Mouse (Mus musculus): ENCODE measurements around the gene Ninj2. TPM values are rescaled to one million over a fixed set of nuclear protein-coding genes. Genes with fewer than 3 reads are reported as not detected.
A peak's percentile ranks its signal among the peaks of the same experiment; 100 is the strongest.

Ninj2 gene
- polyA plus RNA-seq (2015; fragmentation: Nextera tagmentation; extraction: Ambion mirVana) = 1.5 and 1.6 TPM in 2 replicates

DNA sequence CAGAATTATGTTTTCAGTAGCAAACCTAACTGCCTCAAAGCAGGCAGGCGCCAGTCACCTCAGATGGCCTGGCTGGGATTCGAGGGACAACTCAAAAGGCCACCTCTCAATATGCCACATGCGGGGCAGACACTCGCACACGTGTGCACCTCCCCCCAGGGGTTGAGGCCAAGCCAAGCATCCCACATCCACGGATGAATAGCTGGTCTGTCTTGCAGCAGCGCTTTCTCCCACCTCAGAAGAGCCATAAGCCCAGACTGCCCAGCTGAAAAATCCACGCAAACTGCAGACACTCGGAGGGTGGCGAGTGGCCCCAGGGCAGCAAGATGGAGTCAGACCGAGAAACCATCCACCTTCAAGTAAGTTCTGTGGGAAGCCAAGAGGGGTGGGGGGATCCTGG, at the start of gene Ninj2:
Gene Ninj2, plus strand, starts transcription at position 251 of the 400 bp plus-strand sequence.
- H3K4me2 ChIP-seq = no peak within 1 kb of the TSS
- H3K27me3 ChIP-seq = no peaks in the 10 kb centered on the region
- H3K9me3 ChIP-seq = no peaks in the 10 kb centered on the region
- no peak within 1 kb of the TSS for H3K4me3 ChIP-seq
- 0 out of 2 replicates have a peak, but pooled peaks cover 4% of the 10 kb centered on the region for H3K4me1 ChIP-seq
- peak within 1 kb of the TSS; percentile 54 for H3K27ac ChIP-seq
- WGBS = 68% methylated on average over 11 of the region's 11 CpGs
- H3K9ac ChIP-seq = no peak within 1 kb of the TSS
- no peaks in the 10 kb centered on the region for H3K36me3 ChIP-seq
- no peak for ATAC-seq (ENCODE audit: insufficient number of reproducible peaks, low FRiP score, low TSS enrichment, low read depth)

DNA sequence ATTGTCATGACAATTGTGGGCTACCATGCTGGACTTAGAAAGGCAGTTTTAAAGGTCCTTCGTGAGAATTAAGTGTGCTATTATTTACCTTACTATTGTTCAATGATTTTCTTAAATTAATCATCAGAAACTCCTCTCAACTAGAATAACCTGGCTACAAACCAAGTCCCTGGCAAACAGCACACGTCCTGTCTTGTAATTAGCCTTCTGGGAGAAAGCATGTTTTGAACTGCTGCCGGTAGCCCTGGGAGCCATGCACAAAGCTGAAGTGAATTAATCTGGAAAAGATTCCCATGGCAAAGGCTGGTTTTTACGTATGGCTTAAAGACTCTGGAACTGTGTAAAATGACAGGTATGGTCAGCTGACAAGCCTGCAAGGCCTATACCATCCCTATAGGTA, 47.7 kb upstream of the Ninj2 start:
- H3K27me3 ChIP-seq = no peaks in the 10 kb centered on the region
- ATAC-seq (ENCODE audit: insufficient number of reproducible peaks, low FRiP score, low TSS enrichment, low read depth) = no peak
- H3K9ac ChIP-seq = no peak overlapping the region
- H3K9me3 ChIP-seq = no peaks in the 10 kb centered on the region
- no peak overlapping the region for H3K4me2 ChIP-seq
- no peak overlapping the region for H3K4me3 ChIP-seq
- 38% methylated on average over 4 of the region's 4 CpGs for WGBS
- no peak overlapping the region for H3K27ac ChIP-seq
- H3K36me3 ChIP-seq = no peaks in the 10 kb centered on the region
- H3K4me1 ChIP-seq = no peaks in the 10 kb centered on the region

DNA sequence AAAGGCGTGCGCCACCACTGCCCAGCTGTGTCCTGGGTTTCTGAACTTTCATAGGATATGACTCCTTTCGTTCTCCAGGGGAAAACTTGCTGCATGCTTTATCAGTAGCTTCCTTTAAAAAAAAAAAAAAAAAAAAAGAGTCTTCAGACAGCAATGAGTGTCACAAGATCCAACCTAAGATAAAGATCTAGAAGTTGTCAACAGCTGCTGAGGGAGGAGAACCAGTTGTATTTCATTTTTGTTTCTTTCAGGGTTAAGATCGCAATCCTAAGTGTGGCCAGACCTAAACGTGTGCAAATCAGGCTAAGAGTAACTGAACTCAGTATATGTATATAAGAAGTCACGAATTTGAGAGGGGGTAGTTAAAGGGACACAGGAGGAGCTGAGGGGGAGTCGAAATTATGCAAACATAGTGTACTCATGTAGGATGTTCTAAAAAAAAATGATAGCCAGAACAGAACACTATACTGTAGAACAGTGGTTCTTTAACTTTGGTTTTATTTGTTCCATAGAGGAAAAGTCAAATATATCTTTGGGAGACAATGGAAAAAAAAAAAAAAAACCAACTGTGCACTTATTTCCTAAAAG, 45.4 kb upstream of the Ninj2 start:
- no peak overlapping the region for H3K4me3 ChIP-seq
- no peak overlapping the region for H3K27ac ChIP-seq
- H3K9ac ChIP-seq = no peak overlapping the region
- no peaks in the 10 kb centered on the region for H3K36me3 ChIP-seq
- H3K9me3 ChIP-seq = no peaks in the 10 kb centered on the region
- H3K4me1 ChIP-seq = no peaks in the 10 kb centered on the region
- no peak for ATAC-seq (ENCODE audit: insufficient number of reproducible peaks, low FRiP score, low TSS enrichment, low read depth)
- WGBS = 71% methylated on average over 7 of the region's 7 CpGs
- H3K4me2 ChIP-seq = no peak overlapping the region
- no peaks in the 10 kb centered on the region for H3K27me3 ChIP-seq

DNA sequence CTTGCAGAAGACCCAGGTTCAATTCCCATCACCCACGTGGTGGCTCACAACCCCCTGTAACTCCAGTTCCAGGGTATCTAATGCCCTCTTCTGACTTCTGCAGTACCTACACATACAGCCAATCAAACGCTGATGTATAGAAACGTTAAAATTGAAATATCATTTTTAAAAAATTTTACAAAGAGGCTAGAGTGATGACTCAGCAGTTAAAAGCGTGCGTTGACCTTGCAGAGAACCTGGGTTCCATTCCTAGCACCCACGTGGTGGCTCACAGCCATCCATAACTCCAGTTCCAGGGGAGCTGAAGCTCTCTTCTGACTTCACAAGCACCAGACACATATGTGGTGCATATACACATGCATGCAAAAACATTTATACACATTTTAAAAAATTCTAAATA, 38.7 kb upstream of the Ninj2 start:
- ATAC-seq (ENCODE audit: insufficient number of reproducible peaks, low FRiP score, low TSS enrichment, low read depth) = no peak
- no peaks in the 10 kb centered on the region for H3K36me3 ChIP-seq
- H3K4me2 ChIP-seq = no peak overlapping the region
- 0 out of 2 replicates have a peak, but pooled peaks cover 3% of the 10 kb centered on the region for H3K4me1 ChIP-seq
- H3K27ac ChIP-seq = no peak overlapping the region
- no peaks in the 10 kb centered on the region for H3K27me3 ChIP-seq
- H3K9me3 ChIP-seq = no peaks in the 10 kb centered on the region
- no peak overlapping the region for H3K4me3 ChIP-seq
- no peak overlapping the region for H3K9ac ChIP-seq
- WGBS = 73% methylated on average over 6 of the region's 6 CpGs

DNA sequence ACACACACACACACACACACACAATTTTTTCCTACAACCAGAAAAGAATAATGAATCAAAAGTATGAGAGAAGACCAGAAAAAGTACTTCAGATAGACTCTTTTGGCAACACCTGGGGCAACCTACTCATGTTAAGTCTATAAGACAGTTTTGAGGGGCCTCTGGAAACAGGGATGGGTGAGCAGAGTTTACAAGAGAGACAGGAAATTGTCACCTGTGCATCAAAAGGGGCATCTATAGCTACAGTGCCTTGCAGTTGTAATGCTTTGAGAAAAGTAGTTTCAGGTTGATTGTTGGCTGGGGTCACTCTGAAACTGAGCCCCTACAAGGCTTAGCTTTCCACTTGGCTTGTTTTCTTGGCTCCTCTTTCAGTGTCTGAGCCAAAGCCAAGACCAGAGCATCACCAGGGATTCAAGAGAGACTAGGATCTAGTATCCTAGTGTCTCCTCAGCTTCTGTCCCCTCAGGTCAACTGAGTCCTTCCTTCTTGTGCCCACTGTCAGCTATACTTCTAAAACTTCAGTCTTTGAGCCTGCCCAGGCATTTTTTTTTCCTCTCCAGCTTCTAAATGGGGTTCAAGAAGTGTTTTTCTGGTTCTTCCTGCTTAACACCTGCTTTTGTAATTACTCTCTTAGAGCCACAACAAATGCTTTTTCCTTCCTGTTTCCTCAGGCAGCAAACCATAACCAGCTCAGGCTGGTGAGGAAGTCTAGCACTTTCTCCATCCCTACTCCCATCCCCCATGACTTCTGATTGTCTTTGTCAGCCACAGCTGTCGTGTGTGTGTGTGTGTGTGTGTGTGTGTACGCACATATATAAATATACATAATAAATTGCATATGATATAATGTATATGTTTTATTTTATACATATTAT, 37.2 kb upstream of the Ninj2 start:
- H3K36me3 ChIP-seq = no peaks in the 10 kb centered on the region
- no peak overlapping the region for H3K27ac ChIP-seq
- no peak for ATAC-seq (ENCODE audit: insufficient number of reproducible peaks, low FRiP score, low TSS enrichment, low read depth)
- H3K4me1 ChIP-seq = 0 out of 2 replicates have a peak, but pooled peaks cover 3% of the 10 kb centered on the region
- H3K9me3 ChIP-seq = no peaks in the 10 kb centered on the region
- H3K4me2 ChIP-seq = no peak overlapping the region
- H3K27me3 ChIP-seq = no peaks in the 10 kb centered on the region
- H3K9ac ChIP-seq = no peak overlapping the region
- WGBS = 55% methylated on average over 2 of the region's 2 CpGs
- no peak overlapping the region for H3K4me3 ChIP-seq

DNA sequence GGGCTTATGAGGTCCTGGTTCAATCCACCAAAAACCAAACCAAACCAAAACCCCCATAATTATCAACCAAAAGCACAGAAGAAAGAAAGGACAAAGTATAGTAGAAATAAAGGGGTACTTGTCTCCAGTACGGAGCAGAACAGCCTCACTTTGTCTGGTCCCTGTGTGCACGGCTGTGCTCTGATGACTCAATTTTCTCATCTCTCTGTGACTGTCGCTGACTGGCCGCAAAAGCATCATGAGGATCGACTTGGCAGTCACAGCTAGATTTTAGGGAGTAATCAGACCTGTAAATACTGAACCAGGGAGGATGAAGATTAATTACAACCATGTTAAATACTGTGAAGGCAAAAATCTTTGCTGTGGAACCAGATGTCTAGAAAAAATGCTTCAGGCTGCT, 30.2 kb upstream of the Ninj2 start:
- H3K27ac ChIP-seq = no peak overlapping the region
- no peaks in the 10 kb centered on the region for H3K27me3 ChIP-seq
- H3K4me2 ChIP-seq = no peak overlapping the region
- 69% methylated on average over 5 of the region's 5 CpGs for WGBS
- H3K9ac ChIP-seq = no peak overlapping the region
- no peaks in the 10 kb centered on the region for H3K36me3 ChIP-seq
- ATAC-seq (ENCODE audit: insufficient number of reproducible peaks, low FRiP score, low TSS enrichment, low read depth) = no peak
- H3K9me3 ChIP-seq = no peaks in the 10 kb centered on the region
- H3K4me3 ChIP-seq = no peak overlapping the region
- no peaks in the 10 kb centered on the region for H3K4me1 ChIP-seq

DNA sequence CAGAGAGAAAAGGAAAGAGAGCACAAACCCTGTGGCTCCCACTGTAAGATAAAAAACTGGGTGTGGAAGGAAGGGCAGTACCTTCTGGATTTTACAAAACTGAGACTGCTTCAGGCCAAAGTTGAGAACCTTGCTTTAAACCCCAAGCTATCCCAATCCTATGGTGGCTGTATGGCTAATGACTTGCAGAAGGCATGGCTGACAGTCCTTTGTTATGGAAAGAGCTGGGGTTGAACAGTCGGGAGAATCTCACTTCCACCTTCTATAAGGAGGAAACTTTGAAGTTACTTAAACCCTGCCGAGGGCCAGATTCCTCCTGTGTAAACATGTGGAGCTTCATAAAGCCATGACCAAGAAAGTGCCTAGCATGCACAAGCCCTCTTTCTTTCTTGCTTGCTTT, 28.5 kb upstream of the Ninj2 start:
- Histone ChIP-seq H3K4me2 (no peak overlapping the region), H3K36me3 (no peaks in the 10 kb centered on the region), H3K4me3 (no peak overlapping the region), H3K9ac (no peak overlapping the region), H3K27ac (no peak overlapping the region), H3K27me3 (no peaks in the 10 kb centered on the region), H3K9me3 (no peaks in the 10 kb centered on the region), H3K4me1 (no peaks in the 10 kb centered on the region)
- 47% methylated on average over 2 of the region's 2 CpGs for WGBS
- ATAC-seq (ENCODE audit: insufficient number of reproducible peaks, low FRiP score, low TSS enrichment, low read depth) = no peak

DNA sequence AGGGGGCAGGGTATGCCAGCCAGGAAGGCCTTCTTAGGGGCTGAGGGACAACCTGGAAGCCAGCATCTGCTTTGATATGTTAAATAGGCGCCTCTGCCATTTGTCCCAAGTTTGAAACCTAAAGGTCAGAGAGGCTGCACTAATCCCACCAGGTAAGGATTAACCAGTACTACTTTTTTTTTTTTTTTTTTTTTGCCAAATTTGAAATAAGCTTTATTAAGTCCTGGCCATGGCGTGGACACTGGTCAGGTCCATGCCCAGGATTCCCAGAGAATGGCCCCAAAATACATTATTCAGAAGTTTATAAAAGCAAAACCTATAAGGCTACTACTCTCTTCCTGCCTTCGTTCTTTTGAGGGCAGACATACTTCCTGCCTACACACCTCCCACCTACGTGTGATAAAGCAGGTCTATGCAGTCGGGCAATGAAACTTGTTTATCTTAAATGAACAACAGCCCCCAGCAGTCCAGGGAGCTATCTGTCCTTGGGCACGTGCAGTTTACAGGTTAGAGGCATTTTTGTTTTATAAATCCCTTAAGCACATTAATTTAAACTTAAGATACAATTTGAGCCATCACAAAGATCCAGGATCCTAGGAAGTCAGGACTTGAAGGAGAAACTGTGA, 27.5 kb upstream of the Ninj2 start:
- Histone ChIP-seq H3K27ac (no peak overlapping the region), H3K36me3 (no peaks in the 10 kb centered on the region), H3K9ac (no peak overlapping the region), H3K27me3 (no peaks in the 10 kb centered on the region), H3K9me3 (no peaks in the 10 kb centered on the region), H3K4me1 (no peaks in the 10 kb centered on the region), H3K4me2 (no peak overlapping the region), H3K4me3 (no peak overlapping the region)
- no peak for ATAC-seq (ENCODE audit: insufficient number of reproducible peaks, low FRiP score, low TSS enrichment, low read depth)
- 67% methylated on average over 6 of the region's 6 CpGs for WGBS

DNA sequence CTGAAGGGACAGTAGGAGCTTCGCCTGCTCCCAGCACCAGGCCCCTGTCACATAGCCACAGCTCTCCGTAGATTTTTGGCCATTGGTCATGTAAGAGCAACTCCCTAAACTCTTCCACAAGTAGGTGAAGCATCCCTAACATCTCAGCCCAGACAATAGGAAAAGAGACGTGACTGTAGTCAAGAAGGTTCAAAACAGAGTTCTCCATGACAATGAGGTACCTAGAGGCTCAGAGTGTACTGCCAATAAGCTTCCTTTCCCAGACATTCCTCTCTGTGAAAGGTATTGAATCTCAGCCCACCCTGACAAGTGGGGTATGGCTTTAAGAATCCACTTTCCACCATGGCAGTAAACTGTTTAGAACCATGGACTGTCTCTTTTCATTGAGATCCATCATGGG, 23.6 kb upstream of the Ninj2 start:
- no peaks in the 10 kb centered on the region for H3K27me3 ChIP-seq
- WGBS = 86% methylated on average over 3 of the region's 3 CpGs
- H3K9ac ChIP-seq = no peak overlapping the region
- no peaks in the 10 kb centered on the region for H3K36me3 ChIP-seq
- H3K4me2 ChIP-seq = no peak overlapping the region
- no peaks in the 10 kb centered on the region for H3K4me1 ChIP-seq
- H3K4me3 ChIP-seq = no peak overlapping the region
- ATAC-seq (ENCODE audit: insufficient number of reproducible peaks, low FRiP score, low TSS enrichment, low read depth) = no peak
- H3K9me3 ChIP-seq = no peaks in the 10 kb centered on the region
- no peak overlapping the region for H3K27ac ChIP-seq

DNA sequence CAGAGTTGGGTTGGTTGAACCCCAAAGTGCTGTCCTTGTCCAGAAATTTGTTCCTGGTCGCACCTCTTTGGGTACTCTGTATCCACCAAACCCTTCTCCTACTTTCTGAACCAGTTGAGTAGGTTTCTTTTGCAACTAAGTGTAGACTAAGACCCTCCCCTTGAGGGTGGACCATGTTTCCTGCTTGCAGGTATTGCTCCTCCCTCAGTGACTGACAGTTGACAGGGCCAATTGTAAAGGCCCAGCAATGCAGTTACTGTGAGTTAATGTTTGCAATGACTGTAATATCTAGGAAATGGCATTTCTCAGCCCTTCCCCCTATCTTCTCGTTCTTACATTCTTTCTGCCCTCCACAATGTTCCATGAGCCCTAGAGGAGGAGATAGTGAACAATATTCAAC, 20.5 kb upstream of the Ninj2 start:
- Histone ChIP-seq H3K4me3 (no peak overlapping the region), H3K4me2 (no peak overlapping the region), H3K4me1 (no peaks in the 10 kb centered on the region), H3K36me3 (no peaks in the 10 kb centered on the region), H3K9ac (no peak overlapping the region), H3K9me3 (no peaks in the 10 kb centered on the region), H3K27ac (no peak overlapping the region), H3K27me3 (no peaks in the 10 kb centered on the region)
- 78% methylated on average over 2 of the region's 2 CpGs for WGBS
- no peak for ATAC-seq (ENCODE audit: insufficient number of reproducible peaks, low FRiP score, low TSS enrichment, low read depth)

DNA sequence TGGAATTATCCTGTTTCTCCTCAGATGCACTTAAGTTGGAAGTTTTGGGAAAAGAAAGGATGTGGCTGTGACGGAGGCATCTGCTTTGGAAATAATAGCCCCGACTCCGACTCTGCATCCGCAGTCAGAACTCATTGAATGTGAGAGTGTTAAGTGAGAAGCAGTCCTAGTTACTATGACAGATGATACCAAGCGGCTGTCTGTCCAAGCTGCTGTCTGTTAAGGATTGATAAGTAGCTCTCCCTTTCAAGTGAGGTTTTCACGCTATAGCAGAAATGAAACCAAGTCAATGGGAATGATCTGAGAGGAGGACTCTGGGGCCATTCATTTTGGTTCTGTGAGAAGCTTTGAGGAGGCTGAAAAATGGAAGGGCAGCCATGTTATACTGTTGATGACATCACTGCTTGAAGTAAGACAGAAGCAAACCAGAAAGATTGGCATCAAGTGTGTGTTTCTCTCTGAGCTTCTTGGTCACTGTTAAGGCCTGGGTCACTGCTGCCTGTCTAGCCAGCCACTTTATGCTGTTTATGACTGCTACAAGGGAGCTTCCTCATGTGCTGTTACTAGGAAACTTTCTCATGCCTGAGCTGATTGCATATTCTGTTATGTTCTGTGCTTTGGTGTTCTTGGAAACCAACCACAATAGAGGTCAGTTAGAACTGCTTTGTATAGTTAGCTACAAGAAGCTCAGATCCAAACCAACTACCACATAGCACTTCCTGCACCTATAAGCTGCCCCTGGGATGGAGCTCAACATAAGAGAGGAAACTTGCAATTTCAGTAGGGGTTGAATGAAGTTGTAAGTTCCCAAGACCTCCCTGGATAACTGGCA, 16.3 kb upstream of the Ninj2 start:
- no peak overlapping the region for H3K4me2 ChIP-seq
- 84% methylated on average over 6 of the region's 6 CpGs for WGBS
- H3K4me3 ChIP-seq = no peak overlapping the region
- H3K4me1 ChIP-seq = no peaks in the 10 kb centered on the region
- H3K9me3 ChIP-seq = no peaks in the 10 kb centered on the region
- H3K27me3 ChIP-seq = no peaks in the 10 kb centered on the region
- H3K36me3 ChIP-seq = no peaks in the 10 kb centered on the region
- no peak overlapping the region for H3K9ac ChIP-seq
- H3K27ac ChIP-seq = no peak overlapping the region
- ATAC-seq (ENCODE audit: insufficient number of reproducible peaks, low FRiP score, low TSS enrichment, low read depth) = no peak
